Mouse (Mus musculus) retina, embryonic 14.5 days (tissue): ENCODE results near the gene Faim.

Source experiments
- DNase-seq: peaks from one replicate; pipeline ENCODE4 v3.0.0-alpha.2; 2015; ENCODE audit warnings: low spot score

The Faim gene

GRCm38 (mm10) chr9:99049760-99050159 is 63.6 kb downstream of the Faim start:
- no peak for DNase-seq
